Mouse (Mus musculus) T-cell, adult 66 days (primary cell): Measurements from ENCODE around the gene Tnp2. TPM values are rescaled to one million over a fixed set of nuclear protein-coding genes. Genes with fewer than 3 reads are reported as not detected.

ENCODE experiments used
- total RNA-seq, 2 experiments: library from RNA; stranded (reverse); gene quantifications; 3 replicates in 1 of 2; 4 replicates in 1 of 2; pipeline ENCODE4 v1.2.4; 2023

Gene Tnp2
- total RNA-seq, result not detected

DNA sequence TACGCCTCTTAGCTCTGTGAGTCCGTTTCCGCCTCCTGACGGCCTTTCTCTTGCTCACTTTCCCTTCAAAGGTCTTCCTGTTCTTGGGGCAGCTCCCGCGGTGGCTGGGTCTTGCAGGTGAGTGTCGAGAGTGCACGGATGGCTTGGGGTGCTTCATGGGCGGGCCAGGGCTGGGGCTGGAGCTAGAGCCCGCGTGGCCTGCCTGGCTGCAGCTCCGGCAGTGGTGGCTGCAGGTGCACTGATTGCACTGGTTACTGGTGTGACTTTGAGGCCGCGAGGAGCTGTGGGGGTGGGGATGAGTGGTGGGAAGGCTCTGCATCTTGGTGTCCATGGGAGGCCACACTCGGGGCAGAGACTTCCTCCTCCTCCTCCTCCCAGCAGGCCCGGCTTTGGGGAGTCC is at the start of gene Tnp2:
Gene Tnp2 (minus strand): TSS at position 390 of the 400 bp plus-strand sequence.

DNA sequence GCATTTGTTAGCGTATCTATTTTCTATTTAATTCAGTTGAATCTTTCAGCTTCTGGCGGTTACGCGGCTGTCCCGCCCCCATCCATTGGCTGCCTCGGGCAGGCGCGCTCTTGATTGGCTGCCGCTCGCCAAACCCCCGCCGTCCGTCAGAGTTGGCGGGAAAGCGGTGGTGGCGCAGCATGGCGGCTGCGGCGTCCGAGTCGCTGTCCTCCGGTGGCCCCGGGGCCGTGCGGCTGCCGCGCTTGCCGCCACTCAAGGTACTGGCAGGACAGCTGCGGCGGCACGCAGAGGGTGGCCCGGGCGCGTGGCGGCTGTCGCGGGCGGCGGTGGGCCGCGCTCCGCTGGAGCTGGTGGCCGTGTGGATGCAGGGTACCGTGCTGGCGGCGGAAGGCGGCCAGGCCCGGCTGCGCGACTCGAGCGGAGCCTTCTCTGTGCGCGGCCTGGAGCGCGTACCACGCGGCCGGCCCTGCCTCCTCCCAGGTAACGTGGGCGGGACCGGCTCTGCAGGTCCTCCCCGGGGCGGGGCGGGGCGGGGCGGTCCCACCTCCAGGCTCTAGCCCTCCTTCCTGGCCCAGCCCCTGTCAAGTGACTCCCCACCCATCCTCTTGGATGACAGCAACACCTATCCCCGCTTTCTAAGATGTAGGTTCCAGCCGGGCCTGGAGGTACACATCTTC is 46.6 kb upstream of the Tnp2 start, which contains the start of gene Rmi2:
Gene Rmi2 (plus strand): TSS at position 149 of the 677 bp plus-strand sequence.

DNA sequence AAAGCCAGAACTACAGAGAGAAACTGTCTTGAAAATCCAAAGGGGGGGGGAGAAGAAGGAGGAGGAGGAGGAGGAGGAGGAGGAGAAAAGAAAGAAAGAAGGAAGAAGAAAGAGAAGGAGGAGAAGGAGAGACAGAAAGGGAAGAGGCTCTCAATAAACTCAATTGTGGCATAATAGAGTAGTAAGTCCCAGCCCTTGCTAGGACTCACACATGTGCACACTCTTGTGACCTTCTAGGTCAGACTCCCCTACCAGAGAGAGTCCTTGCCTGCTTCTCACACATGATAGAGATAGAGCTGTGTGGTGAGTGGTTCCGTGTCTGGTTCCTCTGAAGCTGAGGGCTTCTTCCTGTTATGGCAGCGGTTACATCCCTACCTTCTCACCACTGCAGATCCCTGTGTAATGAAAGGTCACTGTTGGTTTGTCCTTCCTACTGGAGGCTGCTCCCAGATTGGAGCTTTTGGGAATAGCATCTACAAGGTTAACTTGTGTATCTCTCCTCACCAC is 24.5 kb upstream of the Tnp2 start, which contains the start of gene Gm11172:
Gene Gm11172 (plus strand): TSS at position 51 of the 507 bp plus-strand sequence.

DNA sequence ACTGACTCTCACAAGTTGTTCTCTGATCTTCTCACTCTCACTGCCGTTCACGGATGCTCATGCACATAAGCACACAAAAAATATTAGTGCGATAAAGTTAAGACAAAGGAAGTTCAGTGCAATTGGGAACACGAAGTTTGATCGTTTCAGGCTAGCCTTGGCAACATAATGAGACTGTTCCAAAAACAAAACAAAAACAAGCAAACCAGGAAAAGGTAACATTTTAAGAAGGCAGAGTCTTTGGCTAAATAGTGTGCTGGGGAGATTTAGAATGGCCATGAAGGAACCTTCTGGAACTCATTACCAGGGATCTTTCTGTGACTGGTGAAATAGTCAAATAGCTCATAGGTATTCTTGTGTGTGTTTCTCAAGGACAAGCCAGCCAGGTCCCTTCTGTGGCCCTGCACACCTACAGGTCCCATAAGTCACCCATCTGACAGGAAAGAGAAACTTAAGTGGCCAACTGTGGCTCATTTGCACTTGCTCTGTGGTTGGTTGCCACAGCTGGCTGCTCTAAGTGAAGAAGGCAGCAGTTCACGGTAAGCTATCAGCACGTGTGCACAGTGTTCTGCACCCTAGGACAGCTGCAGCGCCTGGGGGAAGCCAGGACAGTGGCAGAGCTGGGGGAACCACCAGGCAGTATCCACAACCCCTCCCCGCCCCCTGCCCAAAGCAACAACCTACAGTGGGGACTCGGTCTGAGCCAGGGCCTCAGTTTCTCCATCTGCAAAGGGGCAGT is 17.5 kb upstream of the Tnp2 start, which contains the start of gene Prm1:
Gene Prm1 (minus strand): TSS at position 51 of the 739 bp plus-strand sequence.

GRCm38 (mm10) chr16:10796034-10796433 is 7.6 kb upstream of the Tnp2 start, which contains the start of gene Prm2:
Prm2 (minus strand) TSS chr16:10796134.

GRCm38 (mm10) chr16:10790702-10791101 is 2.2 kb upstream of the Tnp2 start, which contains the start of gene Prm3:
Prm3 (minus strand) TSS chr16:10790914.

DNA sequence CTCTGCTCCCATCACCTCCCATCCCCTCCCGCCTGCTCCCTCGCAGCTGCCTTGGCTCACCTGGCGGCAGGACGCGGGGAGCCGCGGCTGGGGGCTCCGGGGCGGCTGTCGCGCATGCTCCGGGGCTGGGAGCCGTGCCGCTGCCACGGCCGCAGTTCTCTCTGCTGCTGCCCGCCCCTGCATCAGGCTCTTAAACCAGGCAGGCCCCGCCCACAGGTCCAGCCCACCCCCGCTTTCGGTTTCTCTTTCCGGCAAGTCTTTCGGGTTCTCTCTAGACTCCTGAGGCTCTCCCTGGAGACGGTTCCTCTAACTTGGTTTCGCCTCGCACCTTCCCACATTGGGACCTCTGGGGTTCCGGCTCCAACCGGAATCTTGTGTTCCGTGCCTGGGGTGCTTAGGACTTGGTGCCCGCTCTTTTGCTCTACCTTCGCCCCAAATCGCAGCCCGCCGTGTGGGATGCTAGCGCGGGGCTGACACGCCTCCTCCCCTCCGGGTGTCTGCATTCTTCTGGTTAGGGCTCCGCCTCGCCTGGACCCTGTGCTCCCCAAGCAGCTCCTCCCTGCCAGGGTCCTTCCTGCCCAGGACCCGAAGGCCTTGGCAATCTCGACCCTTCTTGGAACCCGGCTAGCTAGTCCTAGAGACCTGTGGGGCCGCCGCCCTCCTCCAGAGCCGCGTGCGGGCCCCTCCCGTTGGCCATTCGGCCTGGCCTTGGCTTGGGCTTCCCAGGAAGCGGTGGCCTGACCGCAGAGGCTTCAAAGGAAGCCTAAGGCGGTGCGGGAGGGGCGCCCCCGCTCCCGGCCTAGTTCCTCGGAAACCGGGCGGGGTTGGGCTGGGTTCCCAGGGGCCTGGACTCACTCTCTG is 2.9 kb downstream of the Tnp2 start, which contains the start of gene Socs1:
Gene Socs1 (minus strand): TSS at position 166 of the 861 bp plus-strand sequence.

Other genes with a start within 250 kb of the Tnp2 start
- 10 to 100 TPM; 20.7 to 23.0 TPM for gene Dexi, start 245.6 kb downstream of the Tnp2 start, total RNA-seq
- gene Clec16a, start 243.3 kb downstream of the Tnp2 start, total RNA-seq, result 10 to 100 TPM; 32.4 to 39.9 TPM
- 10 to 100 TPM; 21.3 to 23.7 TPM for gene Socs1, start 3.1 kb downstream of the Tnp2 start, total RNA-seq
- gene Prm3, start 2.3 kb upstream of the Tnp2 start, total RNA-seq, result not detected
- gene Prm2, start 7.5 kb upstream of the Tnp2 start, total RNA-seq, result not detected
- not detected for gene Prm1, start 17.2 kb upstream of the Tnp2 start, total RNA-seq
- not detected for gene Gm11172, start 24.3 kb upstream of the Tnp2 start, total RNA-seq
- gene Rmi2, start 46.4 kb upstream of the Tnp2 start, total RNA-seq, result 1 to 10 TPM; 8.1 to 8.7 TPM